Mouse (Mus musculus) heart, embryonic 11.5 days (tissue): Measurements from ENCODE around the gene Irf2bp1. TPM values are rescaled to one million over a fixed set of nuclear protein-coding genes. Genes with fewer than 3 reads are reported as not detected.

Source experiments
- polyA plus RNA-seq: library from polyadenylated mRNA; unstranded; fragments of >200 nt; fragmentation: Nextera tagmentation; extraction: Ambion mirVana; gene quantifications from 2 replicates; pipeline ENCODE4 v1.2.1, GENCODE M21; 2014

Irf2bp1 gene
- polyA plus RNA-seq, 1 experiment from 2014 or later, result 14.2 TPM

Other genes starting within 250 kb of the Irf2bp1 start
- gene Psg19, start 205.5 kb upstream of the Irf2bp1 start, polyA plus RNA-seq, result not detected in 2 replicates
- 0.14 TPM in 1 of 2 replicates, not detected in the other for gene Psg17, start 182.4 kb upstream of the Irf2bp1 start, polyA plus RNA-seq
- gene Mill2, start 164.1 kb upstream of the Irf2bp1 start, polyA plus RNA-seq, result not detected in 2 replicates
- 0.45 and 1.6 TPM in 2 replicates for gene Pglyrp1, start 132.7 kb upstream of the Irf2bp1 start, polyA plus RNA-seq
- gene Ccdc61, start 93.6 kb upstream of the Irf2bp1 start, polyA plus RNA-seq, result 12.1 and 19.8 TPM in 2 replicates
- gene Nova2, start 78.2 kb upstream of the Irf2bp1 start, polyA plus RNA-seq, result 0.77 and 0.93 TPM in 2 replicates
- gene Nanos2, start 16.6 kb upstream of the Irf2bp1 start, polyA plus RNA-seq, result not detected in 2 replicates
- gene Mypop, start 12.8 kb upstream of the Irf2bp1 start, polyA plus RNA-seq, result 2.1 and 2.2 TPM in 2 replicates
- 0.59 TPM in 1 of 2 replicates, not detected in the other for gene Foxa3, start 19.5 kb downstream of the Irf2bp1 start, polyA plus RNA-seq
- gene Sympk, start 20.3 kb downstream of the Irf2bp1 start, polyA plus RNA-seq, result 17.6 and 21.4 TPM in 2 replicates
- gene Rsph6a, start 50.6 kb downstream of the Irf2bp1 start, polyA plus RNA-seq, result not detected in 2 replicates
- gene Dmwd, start 72.2 kb downstream of the Irf2bp1 start, polyA plus RNA-seq, result 15.2 and 16.2 TPM in 2 replicates
- 17.0 and 17.7 TPM in 2 replicates for gene Dmpk, start 79.8 kb downstream of the Irf2bp1 start, polyA plus RNA-seq
- gene Six5, start 90.5 kb downstream of the Irf2bp1 start, polyA plus RNA-seq, result 6.6 and 6.9 TPM in 2 replicates
- 2.2 and 2.7 TPM in 2 replicates for gene Gm4969, start 114.3 kb downstream of the Irf2bp1 start, polyA plus RNA-seq
- gene Fbxo46, start 115.8 kb downstream of the Irf2bp1 start, polyA plus RNA-seq, result 6.3 and 6.4 TPM in 2 replicates
- 6.4 and 7.6 TPM in 2 replicates for gene Qpctl, start 145.2 kb downstream of the Irf2bp1 start, polyA plus RNA-seq
- gene Snrpd2, start 145.7 kb downstream of the Irf2bp1 start, polyA plus RNA-seq, result 120 and 125 TPM in 2 replicates
- gene Gipr, start 162.1 kb downstream of the Irf2bp1 start, polyA plus RNA-seq, result 9.0 and 10.8 TPM in 2 replicates
- 5.4 and 6.9 TPM in 2 replicates for gene Eml2, start 172.4 kb downstream of the Irf2bp1 start, polyA plus RNA-seq
- 1.3 and 1.4 TPM in 2 replicates for gene Gpr4, start 208.5 kb downstream of the Irf2bp1 start, polyA plus RNA-seq
- 41.2 and 41.6 TPM in 2 replicates for gene Opa3, start 224.3 kb downstream of the Irf2bp1 start, polyA plus RNA-seq